Mouse (Mus musculus): ENCODE results near the gene Inpp4b. TPM values are rescaled to one million over a fixed set of nuclear protein-coding genes. Genes with fewer than 3 reads are reported as not detected.

Inpp4b gene
- polyA plus RNA-seq, 1 experiment from 2014 or later = 5.6 TPM

DNA sequence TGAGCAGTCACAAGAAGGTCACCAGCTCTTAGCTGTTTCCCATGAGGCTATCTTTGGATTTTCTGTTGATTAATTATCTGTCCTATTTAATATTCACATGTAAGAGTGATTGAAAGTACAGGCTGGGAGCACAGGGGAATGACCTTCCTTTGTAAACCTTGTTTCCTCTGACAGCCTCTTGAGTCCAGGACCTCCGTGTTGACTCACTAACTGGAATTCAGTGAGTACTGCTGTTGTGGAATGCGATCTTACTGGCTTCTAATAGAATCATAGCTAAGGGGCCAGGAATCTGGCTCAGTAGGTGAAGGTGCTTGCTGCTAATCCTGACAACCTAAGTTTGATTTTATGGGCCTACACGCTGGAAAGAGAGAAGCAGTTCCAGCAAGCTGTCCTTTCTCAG lies 523.3 kb downstream of the Inpp4b start:
- Histone ChIP-seq H3K4me1 (no peaks in the 10 kb centered on the region), H3K4me2 (replicated peaks) (no peak overlapping the region), H3K36me3 (no peaks in the 10 kb centered on the region), H3K9ac (no peak overlapping the region), H3K4me3 (no peak overlapping the region), H3K9me3 (no peaks in the 10 kb centered on the region), H3K27ac (no peak overlapping the region), H3K27me3 (replicated peaks) (no peaks in the 10 kb centered on the region)
- ATAC-seq (ENCODE audit: low FRiP score, low read depth) = no peak
- 75% methylated on average over 3 of the region's 3 CpGs for WGBS

DNA sequence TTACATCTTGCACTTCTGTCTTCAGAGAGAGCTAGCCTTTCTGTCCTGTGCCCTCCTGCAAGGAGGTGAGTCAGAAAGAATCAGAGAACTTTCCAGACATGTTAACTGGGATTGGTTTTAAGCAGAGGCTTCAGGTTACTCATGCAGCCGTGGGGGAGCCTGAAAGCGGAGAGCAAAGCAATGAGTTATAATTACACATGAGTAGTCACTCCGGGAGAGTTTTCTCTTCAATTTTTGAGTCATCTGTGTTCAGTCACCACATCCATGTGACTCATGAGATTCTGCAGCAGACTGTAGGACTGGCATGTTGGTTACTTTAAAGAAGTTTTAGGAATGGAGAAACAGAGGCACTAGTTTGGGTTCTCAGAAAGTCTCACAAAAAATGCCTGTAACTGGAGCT lies 524.7 kb downstream of the Inpp4b start:
- no peaks in the 10 kb centered on the region for H3K4me1 ChIP-seq
- H3K27me3 ChIP-seq (replicated peaks) = no peaks in the 10 kb centered on the region
- no peaks in the 10 kb centered on the region for H3K36me3 ChIP-seq
- ATAC-seq (ENCODE audit: low FRiP score, low read depth) = no peak
- WGBS = 80% methylated on average over 3 of the region's 3 CpGs
- H3K9me3 ChIP-seq = no peaks in the 10 kb centered on the region
- no peak overlapping the region for H3K27ac ChIP-seq
- H3K4me3 ChIP-seq = no peak overlapping the region
- H3K4me2 ChIP-seq (replicated peaks) = no peak overlapping the region
- H3K9ac ChIP-seq = no peak overlapping the region

DNA sequence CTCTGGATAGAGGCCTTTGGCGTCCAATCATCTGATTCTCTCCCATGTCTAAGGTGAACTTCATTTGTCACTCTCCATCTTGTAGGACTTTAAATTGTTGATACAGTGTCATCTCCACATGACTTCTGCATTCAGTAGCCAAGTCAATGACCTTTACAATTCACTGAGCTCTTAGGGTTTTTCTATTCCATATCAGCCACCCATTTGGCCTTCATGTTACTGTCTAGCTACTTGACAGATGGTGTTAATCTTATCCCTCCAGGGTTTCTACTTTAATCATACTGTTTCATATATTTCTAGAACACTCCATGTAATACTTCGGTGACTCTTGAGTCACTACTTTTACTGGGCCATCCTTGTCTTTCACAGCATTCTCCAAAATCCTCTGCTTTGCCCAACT lies 528.1 kb downstream of the Inpp4b start:
- H3K4me3 ChIP-seq = no peak overlapping the region
- no peak for ATAC-seq (ENCODE audit: low FRiP score, low read depth)
- no peaks in the 10 kb centered on the region for H3K4me1 ChIP-seq
- no peak overlapping the region for H3K4me2 ChIP-seq (replicated peaks)
- WGBS = 84% methylated on average over 2 of the region's 2 CpGs
- H3K27me3 ChIP-seq (replicated peaks) = no peaks in the 10 kb centered on the region
- H3K36me3 ChIP-seq = no peaks in the 10 kb centered on the region
- H3K9ac ChIP-seq = no peak overlapping the region
- H3K27ac ChIP-seq = no peak overlapping the region
- no peaks in the 10 kb centered on the region for H3K9me3 ChIP-seq

DNA sequence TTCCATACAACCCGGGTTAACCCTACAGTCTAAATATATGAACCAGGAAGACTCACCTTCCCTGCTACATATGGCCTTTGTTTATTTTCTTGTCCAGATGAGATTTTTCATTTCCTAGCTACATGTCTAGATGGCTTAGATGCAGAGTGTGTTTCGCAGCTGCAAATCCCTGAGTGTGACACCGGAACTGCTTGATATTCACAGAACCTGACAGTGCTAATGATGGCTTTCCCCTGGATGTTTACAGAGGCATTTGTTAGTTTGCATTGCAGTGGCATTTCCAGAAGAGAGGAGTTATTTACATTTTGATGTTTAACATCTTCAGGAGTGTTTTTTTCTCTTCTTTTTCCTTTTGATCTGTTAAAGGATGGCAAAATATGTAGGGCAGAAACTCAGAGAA lies 537.7 kb downstream of the Inpp4b start:
- Histone ChIP-seq H3K9me3 (no peaks in the 10 kb centered on the region), H3K27ac (no peak overlapping the region), H3K36me3 (no peaks in the 10 kb centered on the region), H3K27me3 (replicated peaks) (no peaks in the 10 kb centered on the region), H3K4me3 (no peak overlapping the region), H3K4me1 (no peaks in the 10 kb centered on the region), H3K9ac (no peak overlapping the region), H3K4me2 (replicated peaks) (no peak overlapping the region)
- no peak for ATAC-seq (ENCODE audit: low FRiP score, low read depth)
- WGBS = 86% methylated on average over 3 of the region's 3 CpGs

DNA sequence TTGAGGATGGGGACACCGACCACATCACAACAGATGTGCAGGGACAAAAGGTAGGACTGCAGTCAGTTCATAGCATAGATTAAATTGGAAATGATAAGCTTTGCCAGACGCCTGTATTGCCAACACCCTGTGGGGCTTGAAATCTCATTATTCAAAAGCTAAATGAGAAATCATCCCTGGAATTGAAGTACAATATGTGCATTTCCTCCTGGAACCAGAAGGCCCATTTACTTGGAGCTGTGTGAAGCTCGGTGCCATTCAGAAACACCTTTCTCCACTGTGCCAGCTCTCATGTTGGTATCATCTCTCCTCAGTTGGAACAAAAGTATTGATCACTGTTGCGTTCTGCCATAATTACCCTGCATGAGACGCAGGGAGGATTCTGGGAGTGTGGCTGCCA lies 541.8 kb downstream of the Inpp4b start:
- Histone ChIP-seq H3K27ac (no peak overlapping the region), H3K36me3 (no peaks in the 10 kb centered on the region), H3K4me3 (no peak overlapping the region), H3K4me2 (replicated peaks) (no peak overlapping the region), H3K9me3 (no peaks in the 10 kb centered on the region), H3K4me1 (no peaks in the 10 kb centered on the region), H3K27me3 (replicated peaks) (no peaks in the 10 kb centered on the region), H3K9ac (no peak overlapping the region)
- no peak for ATAC-seq (ENCODE audit: low FRiP score, low read depth)
- WGBS = 86% methylated on average over 5 of the region's 5 CpGs

DNA sequence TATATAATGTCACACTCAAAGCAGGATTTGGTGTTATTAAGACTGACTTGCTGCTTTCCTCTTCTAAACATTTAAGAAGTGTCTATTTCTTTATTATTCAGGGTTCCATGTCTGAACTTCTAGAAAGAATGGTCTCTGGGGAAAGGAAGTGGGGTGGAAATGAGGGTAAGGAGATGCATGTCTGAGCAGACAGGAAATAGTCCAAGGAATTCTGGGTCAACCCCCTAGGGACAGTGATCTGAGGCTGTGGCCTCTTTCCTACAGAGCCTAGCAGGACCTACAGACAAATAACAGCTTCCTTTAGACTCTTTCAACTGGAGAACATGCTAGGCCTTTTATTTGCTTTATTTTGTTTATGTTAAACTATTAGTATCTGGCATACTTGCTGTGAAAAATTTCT lies 546.5 kb downstream of the Inpp4b start:
- ATAC-seq (ENCODE audit: low FRiP score, low read depth) = no peak
- Histone ChIP-seq H3K9ac (no peak overlapping the region), H3K4me3 (no peak overlapping the region), H3K36me3 (no peaks in the 10 kb centered on the region), H3K9me3 (no peaks in the 10 kb centered on the region), H3K4me2 (replicated peaks) (no peak overlapping the region), H3K4me1 (no peaks in the 10 kb centered on the region), H3K27me3 (replicated peaks) (no peaks in the 10 kb centered on the region), H3K27ac (no peak overlapping the region)

DNA sequence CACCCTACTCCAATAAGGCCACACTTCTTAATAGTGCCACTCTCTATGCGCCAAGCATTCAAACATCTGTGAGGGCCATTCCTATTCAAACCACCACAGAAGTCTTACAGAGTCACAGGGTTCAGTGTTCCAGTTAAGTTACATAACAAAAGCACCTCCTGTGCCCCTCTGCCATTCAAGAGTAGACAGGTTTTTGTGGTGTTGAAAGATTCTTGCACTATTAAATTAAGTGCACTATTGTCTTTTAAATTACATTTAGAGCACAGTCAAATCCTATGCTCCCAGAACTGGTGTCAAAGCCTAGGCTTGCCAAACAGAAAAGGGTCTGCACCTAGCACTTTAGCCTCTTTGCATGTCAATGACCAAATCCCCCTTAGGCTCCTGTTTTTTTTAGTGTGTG lies 550.9 kb downstream of the Inpp4b start:
- H3K9me3 ChIP-seq = no peaks in the 10 kb centered on the region
- no peak for ATAC-seq (ENCODE audit: low FRiP score, low read depth)
- H3K4me3 ChIP-seq = no peak overlapping the region
- WGBS = 67% methylated on average over 1 of the region's 1 CpGs
- H3K9ac ChIP-seq = no peak overlapping the region
- no peaks in the 10 kb centered on the region for H3K4me1 ChIP-seq
- no peaks in the 10 kb centered on the region for H3K27me3 ChIP-seq (replicated peaks)
- H3K36me3 ChIP-seq = no peaks in the 10 kb centered on the region
- H3K27ac ChIP-seq = no peak overlapping the region
- no peak overlapping the region for H3K4me2 ChIP-seq (replicated peaks)

DNA sequence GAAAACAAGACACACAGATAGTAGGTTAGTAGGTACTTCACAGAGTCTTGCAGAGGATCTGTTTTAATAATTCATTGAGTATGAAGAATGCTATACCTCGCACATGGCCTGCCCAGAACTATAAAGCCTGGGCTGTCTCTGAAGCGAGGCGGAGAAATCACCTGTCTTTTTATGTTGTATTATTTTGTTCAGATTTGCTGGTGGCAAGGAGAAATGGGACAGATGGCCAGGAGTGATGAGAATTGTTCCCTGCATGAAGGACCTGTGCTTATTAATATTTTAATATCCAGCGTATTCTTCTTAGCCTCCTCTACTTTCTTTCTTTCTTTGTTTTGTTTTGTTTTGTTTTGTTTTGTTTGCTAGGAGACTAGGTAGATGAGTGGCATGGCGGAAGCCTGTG lies 604.5 kb downstream of the Inpp4b start:
- Histone ChIP-seq H3K9ac (no peak overlapping the region), H3K4me3 (no peak overlapping the region), H3K4me1 (no peaks in the 10 kb centered on the region), H3K4me2 (replicated peaks) (no peak overlapping the region), H3K36me3 (no peaks in the 10 kb centered on the region), H3K9me3 (no peaks in the 10 kb centered on the region), H3K27ac (no peak overlapping the region), H3K27me3 (replicated peaks) (no peaks in the 10 kb centered on the region)
- 91% methylated on average over 5 of the region's 5 CpGs for WGBS
- no peak for ATAC-seq (ENCODE audit: low FRiP score, low read depth)

DNA sequence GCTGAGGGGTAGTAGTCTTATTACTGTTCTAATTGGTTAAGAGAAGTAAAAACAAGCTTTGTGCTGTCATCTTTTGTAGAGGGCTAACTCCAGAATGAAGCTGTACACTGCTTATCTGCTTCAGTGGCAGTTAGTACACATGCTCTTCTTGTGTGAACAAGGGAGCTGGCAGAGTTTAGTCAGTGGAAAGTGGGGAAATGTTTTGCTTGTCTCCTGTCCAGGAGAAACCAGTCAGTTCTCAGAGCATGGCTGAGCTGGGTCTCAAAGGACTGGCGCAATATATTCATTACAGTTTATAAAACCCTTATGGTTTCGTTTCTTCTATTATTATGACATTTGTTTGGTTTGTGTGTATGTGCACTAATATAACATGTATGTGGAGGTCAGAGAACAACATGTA lies 610.7 kb downstream of the Inpp4b start:
- ATAC-seq (ENCODE audit: low FRiP score, low read depth) = no peak
- Histone ChIP-seq H3K27me3 (replicated peaks) (no peaks in the 10 kb centered on the region), H3K4me3 (no peak overlapping the region), H3K9me3 (no peaks in the 10 kb centered on the region), H3K27ac (no peak overlapping the region), H3K4me1 (no peaks in the 10 kb centered on the region), H3K4me2 (replicated peaks) (no peak overlapping the region), H3K36me3 (no peaks in the 10 kb centered on the region), H3K9ac (no peak overlapping the region)
- 82% methylated on average over 2 of the region's 2 CpGs for WGBS

DNA sequence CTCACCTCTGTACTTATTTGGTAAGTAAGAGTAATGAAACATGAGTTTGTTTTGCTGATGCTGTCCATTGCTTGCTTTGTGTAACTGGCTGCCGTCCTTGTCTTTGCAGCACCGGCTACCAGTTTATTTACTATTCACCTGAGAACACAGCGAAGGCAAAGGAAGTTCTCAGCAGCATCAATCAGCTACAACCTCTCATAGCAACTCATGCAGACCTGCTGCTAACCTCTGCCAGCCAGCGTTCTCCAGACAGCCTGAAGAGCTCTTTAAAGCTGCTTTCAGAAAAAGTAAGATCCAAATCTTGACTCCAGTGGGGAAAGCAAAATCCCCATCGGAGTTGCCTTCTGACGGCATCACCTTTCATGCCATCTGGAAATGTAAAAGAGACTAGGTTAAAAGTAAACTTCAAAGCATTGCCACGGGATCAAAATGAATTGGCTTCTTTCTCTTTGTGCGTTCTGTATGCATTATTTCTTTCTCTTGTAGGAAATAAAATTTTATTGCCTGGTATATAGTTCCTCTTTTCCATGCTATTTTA lies 642.8 kb downstream of the Inpp4b start:
- Histone ChIP-seq H3K4me3 (no peak overlapping the region), H3K27me3 (replicated peaks) (no peaks in the 10 kb centered on the region), H3K4me1 (no peaks in the 10 kb centered on the region), H3K9me3 (no peaks in the 10 kb centered on the region), H3K36me3 (no peaks in the 10 kb centered on the region), H3K9ac (no peak overlapping the region), H3K4me2 (replicated peaks) (no peak overlapping the region), H3K27ac (no peak overlapping the region)
- no peak for ATAC-seq (ENCODE audit: low FRiP score, low read depth)
- 60% methylated on average over 8 of the region's 8 CpGs for WGBS

DNA sequence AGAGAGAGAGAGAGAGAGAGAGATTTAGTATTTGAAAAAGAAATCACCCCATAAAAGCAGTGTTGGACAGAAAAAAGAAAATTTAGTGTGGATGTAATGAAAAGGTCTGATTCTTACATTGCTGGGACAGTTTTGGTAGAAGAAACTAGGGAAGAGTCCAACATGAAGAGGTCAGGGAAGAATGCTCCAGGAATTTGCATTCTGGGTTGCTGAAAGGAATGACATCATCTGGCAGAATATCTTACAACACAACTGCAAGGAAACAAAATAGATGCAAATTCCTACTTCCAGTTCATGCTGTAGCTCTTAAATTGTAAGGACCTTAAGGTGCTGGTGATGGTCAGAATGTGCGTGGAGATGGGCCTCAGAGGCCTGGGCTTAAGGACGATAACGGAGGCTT lies 650.6 kb downstream of the Inpp4b start:
- no peak for ATAC-seq (ENCODE audit: low FRiP score, low read depth)
- no peaks in the 10 kb centered on the region for H3K9me3 ChIP-seq

DNA sequence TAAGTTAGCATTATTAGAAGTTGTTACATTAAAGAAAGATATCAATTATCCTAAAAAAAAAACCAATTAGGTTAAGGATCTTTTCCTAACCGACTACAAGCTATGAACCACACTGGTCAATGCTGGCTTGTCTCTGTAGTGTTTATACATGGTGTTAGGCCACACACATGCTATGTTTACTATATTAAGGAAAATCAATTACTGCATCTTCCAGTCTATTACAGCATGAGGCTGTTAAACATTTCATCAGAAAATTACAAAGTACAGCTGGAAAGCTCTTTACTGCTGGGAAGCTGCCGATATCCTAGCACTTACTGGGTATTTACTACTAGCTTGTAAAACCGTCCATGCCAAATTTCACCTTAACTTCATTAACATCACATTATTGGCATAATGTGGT lies 653.9 kb downstream of the Inpp4b start:
- 85% methylated on average over 3 of the region's 3 CpGs for WGBS
- no peaks in the 10 kb centered on the region for H3K36me3 ChIP-seq
- H3K9me3 ChIP-seq = no peaks in the 10 kb centered on the region
- ATAC-seq (ENCODE audit: low FRiP score, low read depth) = no peak
- no peaks in the 10 kb centered on the region for H3K27me3 ChIP-seq (replicated peaks)
- H3K4me1 ChIP-seq = no peaks in the 10 kb centered on the region
- H3K27ac ChIP-seq = no peak overlapping the region
- H3K4me3 ChIP-seq = no peak overlapping the region
- H3K4me2 ChIP-seq (replicated peaks) = no peak overlapping the region
- no peak overlapping the region for H3K9ac ChIP-seq

More for the DNA sequence above, 650.6 kb downstream of the Inpp4b start:
- Histone ChIP-seq H3K4me1 (no peaks in the 10 kb centered on the region), H3K27ac (no peak overlapping the region), H3K9ac (no peak overlapping the region), H3K4me2 (replicated peaks) (no peak overlapping the region), H3K27me3 (replicated peaks) (no peaks in the 10 kb centered on the region), H3K36me3 (no peaks in the 10 kb centered on the region), H3K4me3 (no peak overlapping the region)
- WGBS = 90% methylated on average over 3 of the region's 3 CpGs

DNA sequence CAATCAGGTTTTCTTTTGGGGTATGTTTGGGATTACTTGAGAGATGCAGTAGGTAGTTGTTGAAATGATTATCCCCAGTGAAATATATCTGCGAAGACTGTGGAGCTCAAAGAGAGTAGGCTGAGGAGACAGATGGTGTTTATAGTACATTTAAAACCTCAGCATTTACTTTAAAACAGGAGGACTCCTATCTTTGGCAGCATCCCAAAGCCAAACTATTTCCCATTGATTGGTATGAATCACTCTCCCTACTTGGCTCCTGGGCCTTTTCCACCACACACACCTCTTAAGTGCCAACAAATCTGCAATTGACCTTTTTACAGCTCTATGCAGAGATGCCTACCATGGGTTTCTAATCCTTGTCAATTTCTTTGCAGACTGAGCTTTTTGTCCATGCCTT lies 654.5 kb downstream of the Inpp4b start:
- ATAC-seq (ENCODE audit: low FRiP score, low read depth) = no peak
- Histone ChIP-seq H3K9ac (no peak overlapping the region), H3K27me3 (replicated peaks) (no peaks in the 10 kb centered on the region), H3K4me3 (no peak overlapping the region), H3K9me3 (no peaks in the 10 kb centered on the region), H3K4me1 (no peaks in the 10 kb centered on the region), H3K27ac (no peak overlapping the region), H3K36me3 (no peaks in the 10 kb centered on the region), H3K4me2 (replicated peaks) (no peak overlapping the region)
- 86% methylated on average over 1 of the region's 1 CpGs for WGBS
